Mouse (Mus musculus) bone marrow, adult 2 months (tissue): ENCODE measurements around the gene 4933425L06Rik.

Source experiments
- CTCF ChIP-seq: fragments of 200-500 bp; IDR thresholded peaks from 2 replicates; pipeline ENCODE4 v1.5.1; 2011; ENCODE audit warnings: low read length, control low read depth; ENCODE audit not compliant: control insufficient read depth, insufficient read depth
- POLR2A ChIP-seq: fragments of 200-500 bp; IDR thresholded peaks from 2 replicates; pipeline ENCODE4 v1.6.1; 2011; ENCODE audit warnings: low read depth, mild to moderate bottlenecking, control low read depth, low read length, borderline replicate concordance; ENCODE audit not compliant: control insufficient read depth

DNA sequence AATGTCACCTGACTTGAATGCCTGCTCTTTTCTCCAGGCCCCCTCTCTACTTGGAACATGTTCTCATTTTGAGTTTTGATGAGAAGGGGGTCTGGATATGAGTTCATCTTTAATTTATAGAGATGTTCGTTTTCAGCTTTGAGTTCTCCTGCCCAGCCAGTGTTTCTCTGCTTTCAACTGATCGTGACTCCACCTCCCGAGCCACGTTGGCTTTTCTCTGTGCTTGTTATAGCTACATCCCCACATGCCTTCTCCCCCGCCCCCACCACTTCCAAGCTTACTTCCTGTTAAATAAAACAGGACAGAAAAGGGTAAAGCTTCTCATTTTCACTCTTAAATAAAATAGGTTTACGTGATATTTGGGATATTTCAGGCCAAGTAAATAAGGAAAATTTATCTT is 30.5 kb upstream of the 4933425L06Rik start:
- no peak for TF ChIP-seq CTCF
- TF ChIP-seq POLR2A, result no peak
